Mouse (Mus musculus) embryonic facial prominence, embryonic 13.5 days (tissue): Measurements from ENCODE around the gene Sptb. TPM values are rescaled to one million over a fixed set of nuclear protein-coding genes. Genes with fewer than 3 reads are reported as not detected.

Source experiments
- ATAC-seq: fragments of 200-750 bp; cut with Nextera tagmentation; 2 replicates; pipeline ENCODE4 v1.8.0; 2017; ENCODE audit warnings: low read depth; ENCODE audit not compliant: insufficient number of reproducible peaks, insufficient read depth, low FRiP score, low TSS enrichment
- H3K27ac ChIP-seq: fragments of 300-500 bp; sonication (generic); 2 replicates; pipeline ENCODE4 v1.5.1; 2015; ENCODE audit warnings: moderate library complexity, mild to moderate bottlenecking, inconsistent platforms
- H3K27me3 ChIP-seq: fragments of 300-500 bp; sonication (generic); 2 replicates; pipeline ENCODE4 v1.6.1; 2015; ENCODE audit warnings: mild to moderate bottlenecking, inconsistent platforms
- H3K36me3 ChIP-seq: fragments of 300-500 bp; sonication (generic); 2 replicates; pipeline ENCODE4 v1.6.1; 2015; ENCODE audit warnings: mild to moderate bottlenecking, inconsistent platforms
- H3K4me1 ChIP-seq: fragments of 300-500 bp; sonication (generic); 2 replicates; pipeline ENCODE4 v1.6.1; 2015; ENCODE audit warnings: inconsistent platforms
- H3K4me2 ChIP-seq: fragments of 300-500 bp; sonication (generic); 2 replicates; pipeline ENCODE4 v1.6.1; 2015; ENCODE audit warnings: moderate library complexity, mild to moderate bottlenecking, inconsistent platforms
- H3K4me3 ChIP-seq: fragments of 300-500 bp; sonication (generic); 2 replicates; pipeline ENCODE4 v1.5.1; 2015; ENCODE audit warnings: mild to moderate bottlenecking, inconsistent platforms
- H3K9ac ChIP-seq: fragments of 300-500 bp; sonication (generic); 2 replicates; pipeline ENCODE4 v1.6.1; 2015; ENCODE audit warnings: mild to moderate bottlenecking, inconsistent platforms
- H3K9me3 ChIP-seq: fragments of 300-500 bp; sonication (generic); 2 replicates; pipeline ENCODE4 v1.6.1; 2016; ENCODE audit warnings: inconsistent platforms
- WGBS: fragments of 180-500 bp; shearing (Covaris S2); methylation state at CpG from one replicate; pipeline ENCODE4 v1.1.7; 2015; ENCODE audit warnings: mixed read lengths; 5-methylcytosine and 5-hydroxymethylcytosine counted together
- polyA plus RNA-seq: library from polyadenylated mRNA; unstranded; fragments of >200 nt; fragmentation: Nextera tagmentation; extraction: Ambion mirVana; gene quantifications from 2 replicates; pipeline ENCODE4 v1.2.1, GENCODE M21; 2015

Gene Sptb
- 0.35 and 1.2 TPM in 2 replicates for polyA plus RNA-seq

- no peaks in the 10 kb centered on the region for H3K36me3 ChIP-seq
- H3K4me2 ChIP-seq: peak within 1 kb of the TSS; percentile 100
- H3K4me3 ChIP-seq: peak within 1 kb of the TSS; percentile 62
- H3K27ac ChIP-seq: no peak within 1 kb of the TSS
- under 1% methylated on average over 40 of the region's 40 CpGs for WGBS
- peak; percentile 67 for ATAC-seq
- no peaks in the 10 kb centered on the region for H3K9me3 ChIP-seq
- peaks cover 22% of the 10 kb centered on the region for H3K4me1 ChIP-seq
- H3K27me3 ChIP-seq: peaks cover 78% of the 10 kb centered on the region
- peak within 1 kb of the TSS; percentile 67 for H3K9ac ChIP-seq
Observed at GRCm38 (mm10) chr12:76710351-76711100, at the start of gene Sptb. Gene Sptb (minus strand): TSS chr12:76710547.

GRCm38 (mm10) chr12:76752652-76753318, 42.4 kb upstream of the Sptb start:
- no peak overlapping the region for H3K9ac ChIP-seq
- no peaks in the 10 kb centered on the region for H3K36me3 ChIP-seq
- ATAC-seq: no peak
- 0 out of 2 replicates have a peak, but pooled peaks cover 3% of the 10 kb centered on the region for H3K27me3 ChIP-seq
- H3K4me2 ChIP-seq: no peak overlapping the region
- WGBS: 44% methylated on average over 14 of the region's 14 CpGs
- H3K27ac ChIP-seq: no peak overlapping the region
- H3K4me3 ChIP-seq: no peak overlapping the region
- no peaks in the 10 kb centered on the region for H3K4me1 ChIP-seq
- H3K9me3 ChIP-seq: no peaks in the 10 kb centered on the region

GRCm38 (mm10) chr12:76750866-76751459, 40.6 kb upstream of the Sptb start:
- Histone ChIP-seq H3K4me3 (no peak overlapping the region), H3K27ac (no peak overlapping the region), H3K36me3 (no peaks in the 10 kb centered on the region), H3K27me3 (0 out of 2 replicates have a peak, but pooled peaks cover 3% of the 10 kb centered on the region), H3K4me1 (no peaks in the 10 kb centered on the region), H3K9me3 (no peaks in the 10 kb centered on the region), H3K4me2 (no peak overlapping the region), H3K9ac (no peak overlapping the region)
- 72% methylated on average over 16 of the region's 16 CpGs for WGBS
- no peak for ATAC-seq

GRCm38 (mm10) chr12:76727955-76728354, 17.6 kb upstream of the Sptb start:
- Histone ChIP-seq H3K27ac (no peak overlapping the region), H3K27me3 (no peaks in the 10 kb centered on the region), H3K4me3 (no peak overlapping the region), H3K9me3 (peaks cover 3% of the 10 kb centered on the region; the same call in 1 of the 2 replicates), H3K9ac (no peak overlapping the region), H3K4me1 (no peaks in the 10 kb centered on the region), H3K4me2 (no peak overlapping the region), H3K36me3 (no peaks in the 10 kb centered on the region)
- no peak for ATAC-seq
- WGBS: 92% methylated on average over 4 of the region's 4 CpGs

- H3K9me3 ChIP-seq: no peaks in the 10 kb centered on the region
- no peak overlapping the region for H3K9ac ChIP-seq
- 69% methylated on average over 3 of the region's 3 CpGs for WGBS
- H3K4me3 ChIP-seq: no peak overlapping the region
- H3K27ac ChIP-seq: no peak overlapping the region
- no peaks in the 10 kb centered on the region for H3K4me1 ChIP-seq
- H3K36me3 ChIP-seq: no peaks in the 10 kb centered on the region
- no peak for ATAC-seq
- H3K27me3 ChIP-seq: no peaks in the 10 kb centered on the region
- no peak overlapping the region for H3K4me2 ChIP-seq
Observed at GRCm38 (mm10) chr12:76722026-76722425, 11.7 kb upstream of the Sptb start.

- H3K27ac ChIP-seq: no peak overlapping the region
- no peak for ATAC-seq
- no peak overlapping the region for H3K9ac ChIP-seq
- no peaks in the 10 kb centered on the region for H3K27me3 ChIP-seq
- no peaks in the 10 kb centered on the region for H3K4me1 ChIP-seq
- no peaks in the 10 kb centered on the region for H3K9me3 ChIP-seq
- H3K4me3 ChIP-seq: no peak overlapping the region
- H3K36me3 ChIP-seq: no peaks in the 10 kb centered on the region
- no peak overlapping the region for H3K4me2 ChIP-seq
Observed at GRCm38 (mm10) chr12:76720572-76720971, 10.2 kb upstream of the Sptb start.

GRCm38 (mm10) chr12:76718384-76718783, 8.0 kb upstream of the Sptb start:
- Histone ChIP-seq H3K4me3 (no peak overlapping the region), H3K9ac (no peak overlapping the region), H3K4me2 (no peak overlapping the region), H3K36me3 (no peaks in the 10 kb centered on the region), H3K27ac (no peak overlapping the region), H3K27me3 (peaks cover 12% of the 10 kb centered on the region), H3K9me3 (no peaks in the 10 kb centered on the region), H3K4me1 (no peaks in the 10 kb centered on the region)
- ATAC-seq: no peak
- 85% methylated on average over 4 of the region's 4 CpGs for WGBS

GRCm38 (mm10) chr12:76709795-76710350, 474 bp downstream of the Sptb start:
- H3K9me3 ChIP-seq: no peaks in the 10 kb centered on the region
- H3K4me2 ChIP-seq: peak overlapping the region; percentile 100
- peaks cover 75% of the 10 kb centered on the region for H3K27me3 ChIP-seq
- H3K4me3 ChIP-seq: peak overlapping the region; percentile 62
- under 1% methylated on average over 46 of the region's 55 CpGs for WGBS
- H3K27ac ChIP-seq: no peak overlapping the region
- H3K9ac ChIP-seq: peak overlapping the region; percentile 67
- H3K4me1 ChIP-seq: peaks cover 22% of the 10 kb centered on the region
- peak; percentile 65 for ATAC-seq
- H3K36me3 ChIP-seq: no peaks in the 10 kb centered on the region

GRCm38 (mm10) chr12:76708956-76709794, 1.2 kb downstream of the Sptb start:
- ATAC-seq: 0 out of 2 replicates have a peak, but pooled peaks have one; percentile 8
- Histone ChIP-seq H3K4me1 (peaks cover 22% of the 10 kb centered on the region), H3K27me3 (peaks cover 79% of the 10 kb centered on the region), H3K4me3 (peak overlapping the region; percentile 62), H3K9ac (peak overlapping the region; percentile 67), H3K36me3 (no peaks in the 10 kb centered on the region), H3K27ac (no peak overlapping the region), H3K4me2 (peak overlapping the region; percentile 100), H3K9me3 (no peaks in the 10 kb centered on the region)
- WGBS: 5% methylated on average over 31 of the region's 34 CpGs

GRCm38 (mm10) chr12:76708181-76708580, 2.2 kb downstream of the Sptb start:
- H3K9ac ChIP-seq: no peak overlapping the region
- no peaks in the 10 kb centered on the region for H3K9me3 ChIP-seq
- no peak for ATAC-seq
- peaks cover 22% of the 10 kb centered on the region for H3K4me1 ChIP-seq
- no peak overlapping the region for H3K27ac ChIP-seq
- no peak overlapping the region for H3K4me2 ChIP-seq
- H3K27me3 ChIP-seq: peaks cover 69% of the 10 kb centered on the region
- 77% methylated on average over 3 of the region's 3 CpGs for WGBS
- H3K4me3 ChIP-seq: no peak overlapping the region
- no peaks in the 10 kb centered on the region for H3K36me3 ChIP-seq
